Mouse (Mus musculus) ES-E14 (cell line): Measurements from ENCODE around the gene Clec12a.

Source experiments
- CHD2 ChIP-seq: IDR thresholded peaks from 2 replicates; pipeline ENCODE4 v1.6.1; 2014; ENCODE audit warnings: mild to moderate bottlenecking, low read depth, low read length, inconsistent platforms
- HCFC1 ChIP-seq: IDR thresholded peaks from 2 replicates; pipeline ENCODE4 v1.6.1; 2012; ENCODE audit warnings: low read length, inconsistent platforms, borderline replicate concordance; ENCODE audit not compliant: insufficient read depth
- MAFK ChIP-seq: IDR thresholded peaks from 2 replicates; pipeline ENCODE4 v1.6.1; 2014; ENCODE audit warnings: mild to moderate bottlenecking, low read depth, low read length, inconsistent platforms; ENCODE audit not compliant: insufficient read depth
- ZC3H11A ChIP-seq: IDR thresholded peaks from 2 replicates; pipeline ENCODE4 v1.6.1; 2012; ENCODE audit warnings: low read depth, mild to moderate bottlenecking, inconsistent platforms, low read length, borderline replicate concordance
- ZNF384 ChIP-seq: IDR thresholded peaks from 2 replicates; pipeline ENCODE4 v1.6.1; 2012; ENCODE audit warnings: low read depth, low read length, inconsistent platforms

- TF ChIP-seq CHD2: no peak
- TF ChIP-seq HCFC1: no peak
- no peak for TF ChIP-seq ZNF384
- TF ChIP-seq ZC3H11A: no peak
- TF ChIP-seq MAFK: no peak
Measured at GRCm38 (mm10) chr6:129356430-129356829, 13.9 kb downstream of the Clec12a start.
